Mouse (Mus musculus) CD4-positive, CD25-positive, alpha-beta regulatory T cell, adult 4 months (primary cell): Measurements from ENCODE around the gene Rhox6. TPM values are rescaled to one million over a fixed set of nuclear protein-coding genes. Genes with fewer than 3 reads are reported as not detected.
"Not testable (repeated sequence)": the region's sequence is repeated elsewhere in the genome, so short reads cannot be mapped to it uniquely, and the experiment has no call there.

ENCODE experiments used
- ATAC-seq: one replicate; pipeline ENCODE4 v1.8.0; 2017
- polyA plus RNA-seq, 2 experiments: library from polyadenylated mRNA; unstranded; fragments of 100-300 nt; shearing (Covaris generic); gene quantifications; one replicate each; pipeline ENCODE4 v1.2.1; 2017

The Rhox6 gene
- not detected for polyA plus RNA-seq

GRCm38 (mm10) chrX:37826610-37827009, at the start of gene Rhox6:
Gene Rhox6 (plus strand): TSS chrX:37826910.
- ATAC-seq, result not testable (repeated sequence)

- no peak for ATAC-seq
These were observed 19.2 kb upstream of the Rhox6 start for GRCm38 (mm10) chrX:37807286-37808080.

GRCm38 (mm10) chrX:37809396-37809795, 17.3 kb upstream of the Rhox6 start:
- ATAC-seq, result no peak

- ATAC-seq, result no peak
These were observed 15.5 kb upstream of the Rhox6 start for GRCm38 (mm10) chrX:37811179-37811578.

- ATAC-seq, result no peak
These were observed 11.0 kb upstream of the Rhox6 start for GRCm38 (mm10) chrX:37815665-37816064.

- not testable (repeated sequence) for ATAC-seq
These were observed 4.7 kb downstream of the Rhox6 start, which contains the start of gene Rhox7a for GRCm38 (mm10) chrX:37831386-37831785. Gene Rhox7a (plus strand): TSS chrX:37831686.

GRCm38 (mm10) chrX:37871641-37872040, 44.9 kb downstream of the Rhox6 start:
- no peak for ATAC-seq

GRCm38 (mm10) chrX:37878844-37879243, 52.1 kb downstream of the Rhox6 start, which contains the start of gene Rhox8:
Gene Rhox8 (minus strand): TSS chrX:37878944.
- no peak for ATAC-seq

Other genes with a start within 250 kb of the Rhox6 start
- gene Rhox3f, start 245.9 kb upstream of the Rhox6 start, polyA plus RNA-seq, result not detected
- not detected for gene Rhox4f, start 219.2 kb upstream of the Rhox6 start, polyA plus RNA-seq
- not detected for gene Rhox3g, start 198.3 kb upstream of the Rhox6 start, polyA plus RNA-seq
- not detected for gene Rhox2g, start 183.4 kb upstream of the Rhox6 start, polyA plus RNA-seq
- not detected for gene Rhox4g, start 175.6 kb upstream of the Rhox6 start, polyA plus RNA-seq
- gene Rhox3h, start 158.1 kb upstream of the Rhox6 start, polyA plus RNA-seq, result not detected
- gene Rhox2h, start 153.6 kb upstream of the Rhox6 start, polyA plus RNA-seq, result not detected
- gene Rhox5, start 22.1 kb upstream of the Rhox6 start, polyA plus RNA-seq, result not detected
- gene Rhox7a, start 4.8 kb downstream of the Rhox6 start, polyA plus RNA-seq, result not detected
- gene Rhox8, start 52.0 kb downstream of the Rhox6 start, polyA plus RNA-seq, result under 1 TPM in 1 of 2 experiments, not detected in 1; 0.36 TPM
- not detected for gene Rhox7b, start 70.3 kb downstream of the Rhox6 start, polyA plus RNA-seq
- gene Rhox9, start 74.9 kb downstream of the Rhox6 start, polyA plus RNA-seq, result not detected
- not detected for gene Btg1-ps1, start 191.9 kb downstream of the Rhox6 start, polyA plus RNA-seq
- not detected for gene Btg1-ps2, start 216.2 kb downstream of the Rhox6 start, polyA plus RNA-seq
- not detected for gene Rhox10, start 239.6 kb downstream of the Rhox6 start, polyA plus RNA-seq